Mouse (Mus musculus) MEL (cell line): Measurements from ENCODE around the gene Mtmr11. TPM values are rescaled to one million over a fixed set of nuclear protein-coding genes. Genes with fewer than 3 reads are reported as not detected.

ENCODE experiments used
- DNase-seq: peaks from one replicate; pipeline ENCODE4 v3.0.0; 2011; ENCODE audit warnings: low read depth, low spot score
- H3K27ac ChIP-seq: 2 replicates; pipeline ENCODE4 v1.5.1; 2012; ENCODE audit warnings: low read depth, mild to moderate bottlenecking, control low read depth, low read length, moderate library complexity; ENCODE audit not compliant: control insufficient read depth
- H3K27me3 ChIP-seq, 2 experiments: fragments of 150-350 bp in 1 of 2; sonication (generic) in 1 of 2; 2 replicates each; pipeline ENCODE4 v1.6.1; 2012; ENCODE audit warnings: low read length in 2 of 2, mild to moderate bottlenecking in 2 of 2, improper control_type of control experiment in 1 of 2, moderate library complexity in 1 of 2; ENCODE audit not compliant: insufficient read depth in 2 of 2, control insufficient read depth in 1 of 2
- H3K36me3 ChIP-seq, 2 experiments: 2 replicates each; pipeline ENCODE4 v1.6.1; 2012 to 2014; ENCODE audit warnings: low read length in 2 of 2, improper control_type of control experiment in 1 of 2, inconsistent platforms in 1 of 2, mild to moderate bottlenecking in 1 of 2; ENCODE audit not compliant: insufficient read depth in 2 of 2, control insufficient read depth in 1 of 2
- H3K4me1 ChIP-seq, 2 experiments: fragments of 150-350 bp in 1 of 2; sonication (generic) in 1 of 2; 2 replicates each; pipeline ENCODE4 v1.6.1; 2012; ENCODE audit warnings: low read length in 2 of 2, improper control_type of control experiment in 1 of 2, mild to moderate bottlenecking in 1 of 2; ENCODE audit not compliant: insufficient read depth in 2 of 2, control insufficient read depth in 1 of 2
- H3K4me3 ChIP-seq, 2 experiments: fragments of 150-350 bp in 1 of 2; sonication (generic) in 1 of 2; 2 replicates each; pipeline ENCODE4 v1.5.1; 2012; ENCODE audit warnings: low read depth in 2 of 2, low read length in 2 of 2, mild to moderate bottlenecking in 2 of 2, moderate library complexity in 2 of 2, control low read depth in 1 of 2, improper control_type of control experiment in 1 of 2; ENCODE audit not compliant: control insufficient read depth in 1 of 2, insufficient read depth in 1 of 2
- H3K79me2 ChIP-seq: 2 replicates; pipeline ENCODE4 v1.6.1; 2012; ENCODE audit warnings: mild to moderate bottlenecking, low read length, moderate library complexity; ENCODE audit not compliant: control insufficient read depth, poor library complexity, insufficient read depth
- H3K9ac ChIP-seq: 2 replicates; pipeline ENCODE4 v1.6.1; 2012; ENCODE audit warnings: low read depth, mild to moderate bottlenecking, control low read depth, low read length, moderate library complexity; ENCODE audit not compliant: control insufficient read depth, poor library complexity, severe bottlenecking
- H3K9me3 ChIP-seq: fragments of 150-350 bp; sonication (generic); replicated peaks from 2 replicates; pipeline ENCODE4 v1.6.1; 2012; ENCODE audit warnings: mild to moderate bottlenecking, low read length, improper control_type of control experiment, moderate library complexity; ENCODE audit not compliant: insufficient read depth
- BHLHE40 ChIP-seq: IDR thresholded peaks from 2 replicates; pipeline ENCODE4 v1.6.1; 2012; ENCODE audit warnings: low read depth, mild to moderate bottlenecking, inconsistent platforms, low read length, improper control_type of control experiment, borderline replicate concordance
- EP300 ChIP-seq, 2 experiments: IDR thresholded peaks; 2 replicates each; pipeline ENCODE4 v1.6.1; 2011; ENCODE audit warnings: improper control_type of control experiment in 2 of 2, low read length in 2 of 2, low read depth in 1 of 2, mild to moderate bottlenecking in 1 of 2
- ETS1 ChIP-seq: IDR thresholded peaks from 2 replicates; pipeline ENCODE4 v1.6.1; 2012; ENCODE audit warnings: low read depth, mild to moderate bottlenecking, inconsistent platforms, low read length, improper control_type of control experiment, moderate library complexity
- GATA1 ChIP-seq: IDR thresholded peaks from 2 replicates; pipeline ENCODE4 v1.6.1; 2011; ENCODE audit warnings: low read depth, low read length, improper control_type of control experiment
- JUND ChIP-seq: IDR thresholded peaks from 2 replicates; pipeline ENCODE4 v1.6.1; 2011; ENCODE audit warnings: low read depth, mild to moderate bottlenecking, improper control_type of control experiment, low read length
- MAFK ChIP-seq: IDR thresholded peaks from 2 replicates; pipeline ENCODE4 v1.6.1; 2011; ENCODE audit warnings: low read depth, mild to moderate bottlenecking, low read length, improper control_type of control experiment, borderline replicate concordance
- MAX ChIP-seq: IDR thresholded peaks from 2 replicates; pipeline ENCODE4 v1.6.1; 2011; ENCODE audit warnings: low read length, improper control_type of control experiment
- MEF2A ChIP-seq: IDR thresholded peaks from 2 replicates; pipeline ENCODE4 v1.6.1; 2014; ENCODE audit warnings: low read depth, mild to moderate bottlenecking, inconsistent platforms, low read length, improper control_type of control experiment; ENCODE audit not compliant: poor library complexity, insufficient replicate concordance, severe bottlenecking; ENCODE audit errors: extremely low read depth
- MYB ChIP-seq: IDR thresholded peaks from 2 replicates; pipeline ENCODE4 v1.6.1; 2011; ENCODE audit warnings: mild to moderate bottlenecking, low read depth, low read length, improper control_type of control experiment
- MYC ChIP-seq: IDR thresholded peaks from 2 replicates; pipeline ENCODE4 v1.6.1; 2011; ENCODE audit warnings: low read depth, mild to moderate bottlenecking, low read length, improper control_type of control experiment, moderate library complexity
- NRF1 ChIP-seq: IDR thresholded peaks from 2 replicates; pipeline ENCODE4 v1.6.1; 2014; ENCODE audit warnings: low read depth, mild to moderate bottlenecking, inconsistent platforms, low read length, improper control_type of control experiment, moderate library complexity; ENCODE audit not compliant: poor library complexity, insufficient read depth, severe bottlenecking
- POLR2A ChIP-seq, 2 experiments: IDR thresholded peaks; 2 replicates each; pipeline ENCODE4 v1.6.1; 2011 to 2012; ENCODE audit warnings: low read length in 2 of 2, mild to moderate bottlenecking in 2 of 2, control low read depth in 1 of 2, improper control_type of control experiment in 1 of 2, low read depth in 1 of 2, moderate library complexity in 1 of 2; ENCODE audit not compliant: control insufficient read depth in 1 of 2, insufficient read depth in 1 of 2, poor library complexity in 1 of 2
- RAD21 ChIP-seq: IDR thresholded peaks from 2 replicates; pipeline ENCODE4 v1.6.1; 2011; ENCODE audit warnings: mild to moderate bottlenecking, low read depth, low read length, improper control_type of control experiment
- RCOR1 ChIP-seq: IDR thresholded peaks from 2 replicates; pipeline ENCODE4 v1.6.1; 2012; ENCODE audit warnings: low read depth, mild to moderate bottlenecking, inconsistent platforms, low read length, improper control_type of control experiment
- SIN3A ChIP-seq: IDR thresholded peaks from 2 replicates; pipeline ENCODE4 v1.6.1; 2012; ENCODE audit warnings: low read length, improper control_type of control experiment, inconsistent platforms
- TAL1 ChIP-seq: IDR thresholded peaks from 2 replicates; pipeline ENCODE4 v1.6.1; 2012; ENCODE audit warnings: mild to moderate bottlenecking, inconsistent platforms, low read length, moderate library complexity, mixed read lengths
- TBP ChIP-seq: IDR thresholded peaks from 2 replicates; pipeline ENCODE4 v1.8.0; 2011; ENCODE audit warnings: low read depth, low read length, improper control_type of control experiment
- UBTF ChIP-seq: IDR thresholded peaks from 2 replicates; pipeline ENCODE4 v1.6.1; 2012; ENCODE audit warnings: low read depth, mild to moderate bottlenecking, inconsistent platforms, low read length, improper control_type of control experiment, moderate library complexity, borderline replicate concordance; ENCODE audit not compliant: insufficient read depth
- USF1 ChIP-seq: IDR thresholded peaks from 2 replicates; pipeline ENCODE4 v1.6.1; 2014; ENCODE audit warnings: low read depth, mild to moderate bottlenecking, inconsistent platforms, low read length, improper control_type of control experiment, moderate library complexity
- USF2 ChIP-seq, 2 experiments: IDR thresholded peaks; 2 replicates each; pipeline ENCODE4 v1.6.1; 2011 to 2012; ENCODE audit warnings: improper control_type of control experiment in 2 of 2, low read length in 2 of 2, borderline replicate concordance in 1 of 2, inconsistent platforms in 1 of 2, low read depth in 1 of 2, mild to moderate bottlenecking in 1 of 2; ENCODE audit not compliant: insufficient read depth in 1 of 2
- ZC3H11A ChIP-seq: IDR thresholded peaks from 2 replicates; pipeline ENCODE4 v1.6.1; 2012; ENCODE audit warnings: low read depth, mild to moderate bottlenecking, inconsistent platforms, low read length, improper control_type of control experiment
- ZMIZ1 ChIP-seq: IDR thresholded peaks from 2 replicates; pipeline ENCODE4 v1.6.1; 2012; ENCODE audit warnings: low read depth, mild to moderate bottlenecking, inconsistent platforms, low read length, improper control_type of control experiment, moderate library complexity
- ZNF384 ChIP-seq: IDR thresholded peaks from 2 replicates; pipeline ENCODE4 v1.6.1; 2012; ENCODE audit warnings: low read depth, mild to moderate bottlenecking, inconsistent platforms, low read length, improper control_type of control experiment
- polyA plus RNA-seq, 2 experiments: library from polyadenylated mRNA; stranded (reverse) in 1 of 2; unstranded in 1 of 2; fragments of >175 nt in 1 of 2; fragments of >200 nt in 1 of 2; gene quantifications; 2 replicates each; pipeline versions ENCODE4 v1.2.1 to v1.2.4; 2012; ENCODE audit warnings: low replicate concordance in 2 of 2, low read depth in 1 of 2; ENCODE audit not compliant: insufficient read length in 2 of 2, insufficient read depth in 1 of 2, missing spikeins in 1 of 2
- total RNA-seq: library from RNA; depleted of rRNA; stranded (reverse); fragments of 300-350 nt; gene quantifications from 2 replicates; pipeline ENCODE4 v1.2.3, GENCODE M21; 2012

Gene Mtmr11
- total and polyA plus RNA-seq, 3 experiments = 0.77 to 1.4 TPM; not detected in 1

DNA sequence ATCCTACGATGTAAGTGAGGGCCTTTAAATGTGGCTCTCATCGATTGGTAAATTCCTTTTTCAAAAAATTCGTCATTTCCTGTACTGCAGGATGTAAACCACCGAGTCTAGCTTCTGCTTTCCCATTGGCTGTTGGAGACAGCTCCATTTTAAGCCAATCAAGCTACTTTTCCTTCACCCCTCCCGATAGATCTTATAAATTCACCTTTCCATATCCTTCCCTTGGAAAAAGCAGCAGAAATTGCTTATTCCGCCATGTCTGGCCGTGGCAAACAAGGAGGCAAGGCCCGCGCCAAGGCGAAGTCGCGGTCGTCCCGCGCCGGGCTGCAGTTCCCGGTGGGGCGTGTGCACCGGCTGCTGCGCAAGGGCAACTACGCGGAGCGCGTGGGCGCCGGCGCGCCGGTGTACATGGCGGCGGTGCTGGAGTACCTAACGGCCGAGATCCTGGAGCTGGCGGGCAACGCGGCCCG, 57.9 kb downstream of the Mtmr11 start, which contains the start of the genes Bola1 and Hist2h2ab:
Gene Bola1, minus strand, starts transcription at position 49 of the 470 bp plus-strand sequence.
Gene Hist2h2ab, plus strand, starts transcription at position 205 of the 470 bp plus-strand sequence.
- H3K9ac ChIP-seq = peak within 1 kb of the TSS; percentile 88
- TF ChIP-seq ZC3H11A = no peak
- no peak for TF ChIP-seq MAX
- no peak; the same call in 1 of the 2 replicates for TF ChIP-seq TAL1
- no peak for TF ChIP-seq ZNF384
- TF ChIP-seq TBP = peak; percentile 98
- TF ChIP-seq MEF2A = no peak
- no peak for TF ChIP-seq MYC
- no peak for TF ChIP-seq ZMIZ1
- no peak for TF ChIP-seq MAFK
- no peak for TF ChIP-seq USF2 (IDR thresholded peaks at IDR 0.05; ENCODE audit: borderline replicate concordance in 1 of 2, insufficient read depth in 1 of 2, low read depth in 1 of 2, low read length in 2 of 2)
- TF ChIP-seq JUND = no peak
- no peak for TF ChIP-seq RCOR1
- no peak for TF ChIP-seq BHLHE40
- TF ChIP-seq NRF1 = no peak
- TF ChIP-seq UBTF = no peak
- TF ChIP-seq USF1 = no peak
- no peak for TF ChIP-seq RAD21
- peak; percentile 28 for TF ChIP-seq GATA1
- TF ChIP-seq EP300 (IDR thresholded peaks at IDR 0.05; ENCODE audit: low read depth in 1 of 2, low read length in 2 of 2) = no peak
- no peak for TF ChIP-seq MYB
- TF ChIP-seq ETS1 = no peak
- TF ChIP-seq POLR2A (IDR thresholded peaks at IDR 0.05; ENCODE audit: control insufficient read depth in 1 of 2, insufficient read depth in 1 of 2, low read depth in 1 of 2, low read length in 2 of 2, poor library complexity in 1 of 2) = peak in 1 of 2 experiments; percentile 90; a peak in 3 of 4 replicates
- no peak for TF ChIP-seq SIN3A
- TF ChIP-seq, all 39 proteins: peak for 3
- DNase-seq = peak; percentile 99
- peaks cover 0 to 2% of the 10 kb centered on the region in 2 experiments; a peak in 2 of 4 replicates for H3K27me3 ChIP-seq
- H3K36me3 ChIP-seq = peaks cover 0 to 31% of the 10 kb centered on the region in 2 experiments; a peak in 2 of 4 replicates
- H3K4me3 ChIP-seq = peak within 1 kb of the TSS; percentile 61 to 68
- H3K9me3 ChIP-seq = no peaks in the 10 kb centered on the region
- peaks cover 18% of the 10 kb centered on the region; the same call in 1 of the 2 replicates for H3K79me2 ChIP-seq
- H3K4me1 ChIP-seq = peaks cover 0 to 20% of the 10 kb centered on the region in 2 experiments; a peak in 3 of 4 replicates
- H3K27ac ChIP-seq = peak within 1 kb of the TSS; percentile 99
